Mouse (Mus musculus) liver, embryonic 14.5 days (tissue): ENCODE results near the gene Irf9.

ENCODE experiments used
- CTCF ChIP-seq: IDR thresholded peaks from 2 replicates; pipeline ENCODE4 v1.5.1; 2016; ENCODE audit warnings: antibody characterized with exemption, low read depth, control low read depth
- EP300 ChIP-seq: IDR thresholded peaks from 2 replicates; pipeline ENCODE4 v1.6.1; 2016; ENCODE audit warnings: antibody characterized with exemption, low read depth

GRCm38 (mm10) chr14:55603271-55603632, at the start of gene Irf9:
- TF ChIP-seq EP300, result no peak
- no peak for TF ChIP-seq CTCF
